Mouse (Mus musculus) kidney, adult 9 months (tissue): Measurements from ENCODE around the gene Olfr328.
"Not testable (repeated sequence)": the region's sequence is repeated elsewhere in the genome, so short reads cannot be mapped to it uniquely, and the experiment has no call there.

ENCODE experiments used
- DNase-seq: peaks from one replicate; pipeline ENCODE4 v3.0.0; 2022

The Olfr328 gene

DNA sequence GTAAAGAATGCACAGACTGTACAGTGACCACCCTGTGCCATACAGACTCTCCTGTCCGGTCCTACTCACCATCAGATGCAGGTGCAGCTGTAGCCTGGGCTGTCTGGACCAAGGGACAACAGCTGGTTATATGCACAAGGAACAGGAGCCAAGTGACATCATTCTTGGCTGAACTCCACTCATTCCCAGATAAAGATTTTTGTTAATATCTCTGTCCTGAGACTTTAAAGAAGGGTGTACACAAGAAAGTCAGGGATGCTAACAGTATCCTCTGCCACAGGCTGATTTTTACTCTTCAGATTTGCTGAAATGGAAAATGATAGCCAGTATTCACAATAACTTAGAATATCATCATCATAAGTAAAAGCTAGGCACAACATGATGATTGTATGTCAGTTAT lies at the start of gene Olfr328:
TSS of gene Olfr328 (minus strand) at position 101 of the 400 bp plus-strand sequence.
- DNase-seq, result no peak

DNA sequence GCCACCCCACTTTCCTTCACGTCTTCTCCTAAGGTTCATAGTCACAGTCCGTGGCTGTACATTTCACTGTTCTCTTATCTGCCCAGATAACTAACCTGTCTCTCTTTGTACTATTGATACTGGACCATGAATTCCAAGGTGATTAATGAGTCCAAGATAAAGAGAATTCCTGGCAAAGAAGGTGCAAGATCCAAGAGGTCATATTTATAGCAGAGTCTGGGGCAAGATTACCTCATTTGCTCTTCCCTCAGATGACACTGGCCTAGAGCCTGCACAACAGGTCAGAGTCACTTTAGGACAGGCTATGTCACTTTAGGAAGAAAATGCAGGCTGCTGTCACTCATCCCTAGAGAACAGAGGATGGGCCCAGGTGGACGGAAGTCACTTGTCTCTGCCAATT lies 49.8 kb upstream of the Olfr328 start:
- no peak for DNase-seq

DNA sequence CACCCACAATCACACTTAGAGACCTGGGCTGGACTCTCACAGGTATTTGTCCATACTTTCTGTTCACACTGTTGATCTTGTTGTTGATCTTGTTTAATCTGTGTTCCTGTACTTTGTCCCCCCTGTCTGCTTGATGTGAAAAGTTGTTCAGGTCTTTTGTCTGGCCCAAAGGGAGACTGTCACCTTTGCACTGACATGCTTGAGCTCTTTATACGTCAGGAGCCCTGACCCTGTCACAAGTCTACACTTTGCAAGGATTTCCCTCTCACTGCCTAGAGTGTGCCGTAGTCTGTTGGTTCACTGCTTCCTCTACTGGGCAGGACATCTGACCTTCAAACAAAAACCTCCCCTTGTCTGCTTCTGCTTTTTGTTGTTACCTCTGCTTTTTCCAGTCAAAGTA lies 49.3 kb upstream of the Olfr328 start:
- peak; percentile 3 for DNase-seq

DNA sequence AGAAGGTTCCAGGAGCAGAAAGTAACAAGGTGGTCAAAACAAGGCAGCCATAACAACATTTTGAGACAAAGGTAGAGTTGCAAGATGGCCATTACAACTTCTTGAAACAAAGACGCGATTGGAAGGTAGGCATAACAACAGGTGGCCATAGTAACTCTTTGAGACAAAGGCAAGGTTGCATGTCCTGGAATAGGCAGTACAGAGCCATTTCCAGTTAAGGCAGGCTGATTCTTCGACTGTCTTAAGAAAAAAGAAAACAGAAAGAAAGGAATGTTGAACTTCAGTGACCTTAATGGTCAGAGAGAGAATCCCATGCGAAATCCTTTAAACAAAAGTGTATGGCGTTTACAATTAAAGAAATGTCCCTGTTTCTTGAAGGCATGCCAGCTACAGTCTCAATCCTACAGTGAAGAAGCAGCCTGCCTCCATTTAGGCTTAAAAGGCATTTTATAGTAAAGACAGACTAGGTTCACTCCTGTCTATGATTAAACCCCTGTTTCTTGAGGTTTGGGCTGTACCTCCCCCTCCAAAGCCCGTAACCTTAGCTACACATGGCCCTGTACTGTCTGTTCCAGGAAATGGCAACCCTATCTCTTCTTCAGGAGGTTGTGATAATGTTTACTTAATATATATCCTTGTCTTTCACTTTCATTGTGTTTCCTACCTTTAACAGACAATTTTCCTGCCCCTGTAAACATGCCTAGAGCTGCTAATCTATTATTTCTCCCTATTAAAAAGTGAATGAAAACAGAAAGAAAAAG lies 47.5 kb upstream of the Olfr328 start:
- DNase-seq, result no peak

DNA sequence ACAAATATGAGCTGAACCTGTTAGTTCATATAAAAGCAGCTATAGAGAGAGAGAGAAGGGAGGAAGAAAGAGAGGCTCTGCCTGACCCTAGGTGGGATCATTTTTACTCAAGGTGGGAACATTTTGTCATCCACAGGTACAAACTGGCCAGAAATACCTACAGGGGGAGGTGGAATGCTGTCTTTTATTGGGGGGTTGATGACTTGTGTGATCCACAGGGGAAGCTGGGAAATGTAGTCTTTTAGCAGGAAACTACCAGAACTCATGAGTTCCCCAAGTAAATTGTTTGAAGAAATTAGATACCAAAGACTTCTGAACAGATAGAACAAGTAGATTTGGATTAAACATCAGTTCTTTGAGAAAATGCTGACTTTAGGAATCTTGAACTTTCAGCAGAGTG lies 46.6 kb upstream of the Olfr328 start:
- DNase-seq, result no peak

DNA sequence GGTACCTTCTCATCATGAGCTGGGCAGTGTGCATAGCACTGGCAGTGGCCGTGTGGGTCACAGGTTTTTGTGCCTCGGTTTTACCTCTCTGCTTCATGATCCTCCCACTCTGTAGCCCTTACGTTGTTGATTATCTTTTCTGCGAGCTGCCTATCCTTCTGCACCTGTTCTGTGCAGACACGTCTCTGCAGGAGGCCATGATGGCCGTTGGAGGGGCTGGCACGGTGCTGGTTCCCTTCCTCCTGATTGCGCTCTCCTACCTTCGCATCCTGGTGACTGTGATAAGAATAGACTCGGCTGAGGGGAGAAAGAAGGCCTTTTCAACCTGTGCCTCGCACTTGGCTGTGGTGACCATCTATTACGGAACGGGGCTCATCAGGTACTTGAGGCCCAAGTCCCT lies 42.4 kb upstream of the Olfr328 start:
- no peak for DNase-seq

DNA sequence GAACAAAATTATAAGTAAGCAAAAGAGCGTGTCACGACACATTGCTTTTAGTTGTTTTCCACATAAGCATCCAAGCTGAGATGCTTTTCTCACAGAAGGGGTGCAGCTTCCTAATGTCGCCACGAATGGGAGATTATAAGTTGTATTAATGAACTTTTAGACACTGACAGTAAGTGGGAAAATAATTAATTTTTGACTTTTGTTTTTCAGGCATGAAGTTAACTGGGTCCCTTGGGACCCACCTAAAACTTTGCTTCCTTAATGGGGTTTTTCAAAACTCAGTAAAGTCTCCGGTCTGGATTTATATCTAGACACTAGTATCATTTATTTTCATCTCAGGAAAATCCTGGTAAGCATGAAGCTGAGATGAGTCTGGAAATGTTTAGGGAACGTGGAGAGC lies 39.4 kb upstream of the Olfr328 start, which contains the start of gene Olfr324:
TSS of gene Olfr324 (plus strand) at position 301 of the 400 bp plus-strand sequence.
- DNase-seq, result no peak

DNA sequence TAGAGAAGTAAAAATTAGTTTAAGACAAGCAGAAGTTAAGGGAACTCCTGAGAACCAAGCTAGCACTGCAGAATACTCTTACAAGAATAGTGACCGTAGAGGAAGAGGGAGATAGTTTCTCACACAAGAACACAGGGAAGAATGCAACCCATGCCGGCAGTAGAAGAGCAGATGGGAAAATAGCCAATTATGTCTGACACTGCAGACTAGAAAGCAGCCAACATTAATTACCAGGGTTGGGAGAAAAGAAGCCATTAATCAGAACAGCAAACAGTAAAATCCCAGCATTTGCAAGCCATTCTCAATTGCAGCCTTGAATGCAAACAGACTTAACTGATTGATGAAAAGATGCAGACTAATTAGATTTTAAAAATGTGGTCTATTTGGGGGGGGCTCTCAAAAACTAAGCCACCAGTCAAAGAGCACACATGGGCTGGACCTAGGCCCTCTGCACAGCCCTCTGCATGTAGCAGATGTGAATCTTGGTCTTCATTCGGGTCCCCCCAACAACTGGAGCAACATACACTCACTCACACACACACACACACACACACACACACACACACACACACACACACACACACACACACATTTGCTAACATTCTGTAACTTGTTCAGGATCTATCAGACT lies 33.3 kb upstream of the Olfr328 start:
- no peak for DNase-seq

DNA sequence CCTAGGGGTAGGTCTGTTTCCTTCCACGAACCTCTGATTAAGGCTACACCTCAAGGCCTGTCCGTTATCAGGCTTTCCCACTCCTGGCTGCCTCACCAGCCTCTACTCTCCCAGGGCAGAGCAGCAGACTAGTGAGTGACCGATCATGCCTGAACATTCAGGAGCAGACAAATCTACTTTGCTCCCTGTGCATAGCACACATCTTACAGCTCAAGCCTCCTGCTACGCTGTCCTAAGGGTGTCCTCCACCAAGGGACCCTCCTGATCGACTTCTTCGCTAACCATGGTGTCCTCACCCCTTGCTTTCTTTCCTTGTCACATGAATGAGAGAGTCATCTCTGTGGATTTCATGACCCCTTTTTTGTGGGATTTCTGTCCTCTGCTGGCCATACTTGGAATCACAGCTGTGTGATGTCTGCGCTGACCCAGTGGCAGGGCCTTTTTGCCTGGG lies 32.5 kb upstream of the Olfr328 start:
- peak; percentile 29 for DNase-seq

DNA sequence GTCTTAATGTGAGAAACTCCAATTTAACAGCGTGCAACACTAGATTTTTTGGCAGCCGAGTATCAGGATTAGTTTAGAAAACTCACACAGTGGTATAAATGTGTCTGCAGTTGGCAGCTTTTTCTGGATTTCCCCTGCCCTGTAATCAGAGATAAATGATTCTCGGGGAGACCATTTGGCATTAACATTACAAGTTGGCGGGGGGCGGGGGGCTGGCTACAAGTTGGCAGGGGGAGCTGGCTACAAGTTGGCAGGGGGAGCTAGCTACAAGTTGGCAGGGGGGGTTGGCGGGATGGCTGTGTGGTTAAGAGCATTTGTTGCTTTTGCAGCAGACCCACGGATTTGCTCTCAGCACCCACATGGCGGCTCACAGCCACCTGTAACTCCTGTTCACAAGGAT lies 23.2 kb upstream of the Olfr328 start:
- DNase-seq, result no peak

DNA sequence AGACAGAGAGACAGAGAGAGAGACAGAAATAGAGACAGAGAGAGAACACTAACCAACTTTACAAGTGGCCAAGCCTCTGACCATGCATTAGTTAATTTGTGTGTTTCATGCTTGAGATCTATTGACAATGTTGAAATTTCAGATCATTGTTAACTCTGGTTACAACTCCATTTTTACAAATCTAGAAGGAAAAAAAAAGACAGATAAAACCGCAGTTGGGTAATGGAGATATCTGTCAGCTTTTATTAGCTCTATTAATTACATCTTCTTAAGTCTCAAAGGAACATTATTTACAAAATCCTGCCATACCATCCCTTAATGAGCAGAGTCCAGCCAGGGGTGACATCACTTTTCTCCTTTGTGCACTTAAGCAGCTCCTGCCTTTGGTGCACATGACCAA lies 22.0 kb upstream of the Olfr328 start, which contains the start of gene Olfr325:
TSS of gene Olfr325 (plus strand) at position 301 of the 400 bp plus-strand sequence.
- no peak for DNase-seq

DNA sequence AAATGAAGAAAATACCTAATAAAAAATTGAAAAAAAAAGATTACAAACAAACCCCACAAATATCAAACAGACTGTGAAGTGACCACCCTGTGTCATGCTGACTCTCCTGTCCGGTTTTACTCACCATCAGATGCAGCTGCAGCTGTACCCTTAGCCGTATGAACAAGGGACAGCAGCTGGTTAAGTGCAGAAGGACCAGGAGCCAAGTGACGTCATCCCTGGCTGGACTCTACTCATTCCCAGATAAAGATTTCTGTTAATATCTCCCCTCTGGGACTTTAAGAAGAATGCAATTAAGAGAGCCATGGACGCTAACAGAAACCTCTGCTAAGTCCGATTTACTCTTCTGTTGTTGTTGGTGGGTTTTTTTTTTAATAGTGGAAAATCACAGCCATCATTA lies 15.0 kb upstream of the Olfr328 start, which contains the start of gene Olfr224:
TSS of gene Olfr224 (minus strand) at position 149 of the 400 bp plus-strand sequence.
- DNase-seq, result no peak

DNA sequence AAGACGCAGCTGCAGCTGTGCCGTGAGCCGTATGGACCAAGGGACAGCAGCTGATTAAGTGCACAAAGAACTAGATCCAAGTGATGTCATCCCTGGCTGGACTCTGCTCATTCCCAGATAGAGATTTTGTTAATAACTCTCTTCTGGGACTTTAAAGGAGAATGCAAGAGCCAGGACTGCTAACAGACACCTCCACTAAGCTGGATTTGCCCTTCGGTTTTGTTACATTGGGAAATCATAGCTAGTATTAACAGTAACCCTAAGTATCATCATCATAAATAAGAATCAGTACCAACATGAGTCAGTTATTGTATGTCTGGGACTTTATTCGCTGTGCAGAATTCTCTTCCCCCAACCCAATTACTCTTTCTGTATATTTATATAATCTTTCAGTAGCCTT lies 9.1 kb downstream of the Olfr328 start, which contains the start of gene Olfr329-ps:
TSS of gene Olfr329-ps (minus strand) at position 101 of the 400 bp plus-strand sequence.
- DNase-seq, result no peak

DNA sequence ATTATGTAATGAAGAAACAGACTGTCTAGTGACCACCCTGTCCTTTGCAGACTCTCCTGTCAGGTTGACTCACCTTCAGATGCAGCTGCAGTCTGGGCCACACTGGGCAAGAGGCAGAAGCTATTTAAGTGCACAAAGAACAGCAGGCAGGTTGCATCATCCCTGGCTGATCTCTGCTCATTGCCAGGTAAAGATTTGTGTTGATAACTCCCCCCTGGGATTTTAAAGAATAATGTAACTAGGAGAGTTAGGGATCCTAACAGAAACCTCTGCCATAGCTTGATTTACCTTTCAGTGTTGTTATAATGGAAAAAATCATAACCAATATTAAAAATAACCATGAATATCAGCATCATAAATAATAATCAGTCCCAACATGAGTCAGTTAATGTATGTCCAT lies 20.7 kb downstream of the Olfr328 start, which contains the start of gene Olfr330:
TSS of gene Olfr330 (minus strand) at position 101 of the 400 bp plus-strand sequence.
- DNase-seq, result not testable (repeated sequence)

DNA sequence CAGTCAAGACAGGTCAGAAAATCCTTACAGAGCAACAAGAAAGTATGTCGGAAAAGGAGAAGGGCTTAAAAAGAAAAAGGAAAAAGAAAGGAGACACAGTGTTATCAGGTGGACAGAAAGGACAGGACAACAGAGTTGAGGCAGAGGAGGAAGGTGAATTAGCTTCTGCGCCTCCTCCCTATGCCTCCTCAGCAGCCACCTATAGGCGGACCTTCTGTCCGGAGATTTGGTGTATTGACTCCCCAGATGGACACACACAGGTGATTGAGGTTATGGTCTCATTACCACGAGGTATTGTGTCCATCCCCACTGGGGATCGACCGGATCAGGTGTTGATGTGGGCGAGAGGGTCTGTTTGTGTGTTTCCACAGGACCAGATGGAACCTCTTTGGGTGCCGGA lies 35.7 kb downstream of the Olfr328 start:
- DNase-seq, result peak; percentile 11

DNA sequence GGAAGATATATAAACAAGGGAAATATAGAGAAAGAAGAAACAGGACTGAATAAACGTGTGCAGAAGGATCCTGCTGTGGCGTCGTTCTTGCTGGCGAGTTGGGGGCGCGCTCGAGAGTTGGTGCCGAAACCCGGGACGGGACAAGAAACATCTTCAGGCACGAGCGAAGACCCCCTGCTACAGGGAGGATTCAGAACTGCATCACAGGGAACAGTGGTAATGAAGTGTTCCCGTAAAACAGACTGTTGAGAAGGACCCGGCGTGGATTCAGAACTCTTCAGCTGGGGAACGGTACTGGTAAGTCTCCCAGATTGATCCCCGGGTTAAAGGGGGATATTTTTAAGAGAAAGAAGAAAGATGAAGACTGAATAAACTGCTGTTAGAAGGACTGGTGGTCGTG lies 36.5 kb downstream of the Olfr328 start:
- peak; percentile 22 for DNase-seq

DNA sequence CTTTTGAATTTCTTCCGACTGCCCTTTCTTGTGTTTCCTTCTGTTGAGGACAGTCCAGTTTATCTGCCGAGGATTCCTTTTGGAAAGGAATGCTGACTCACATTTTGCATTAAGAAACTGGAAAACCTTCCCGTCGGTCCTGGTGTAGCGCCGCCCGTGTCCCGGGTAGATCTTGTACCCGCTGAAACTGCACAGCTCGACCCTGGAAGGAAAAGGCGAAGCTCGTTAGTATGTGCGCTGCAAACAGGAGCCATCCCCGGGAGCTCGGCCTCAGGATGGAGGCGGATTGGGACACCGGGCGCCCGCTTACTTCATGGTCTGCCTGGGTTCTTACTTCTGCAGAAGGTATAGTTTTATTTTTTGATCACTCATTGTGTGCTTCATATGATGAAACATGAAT lies 46.4 kb downstream of the Olfr328 start:
- DNase-seq, result not testable (repeated sequence)

DNA sequence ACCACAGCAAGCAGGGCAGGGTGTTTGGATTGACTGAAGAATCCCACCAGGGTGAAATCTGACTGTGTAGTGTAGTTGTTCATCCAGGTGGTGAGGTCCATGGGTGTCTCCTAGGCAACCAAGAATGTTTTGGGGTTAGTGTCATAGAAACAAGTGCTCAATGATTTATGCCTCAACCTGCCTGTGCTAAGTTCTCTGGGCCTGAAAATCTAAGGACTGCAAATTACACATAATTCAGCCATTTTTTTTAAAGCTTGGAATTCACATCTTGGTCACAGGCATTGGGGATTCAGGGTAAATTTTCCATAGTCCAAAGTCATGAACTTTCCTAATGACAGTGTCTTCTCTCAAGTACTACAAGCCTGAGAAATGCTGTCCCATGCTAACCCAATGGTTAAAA lies 53.0 kb downstream of the Olfr328 start, which contains the start of gene Olfr331:
TSS of gene Olfr331 (minus strand) at position 101 of the 400 bp plus-strand sequence.
- not testable (repeated sequence) for DNase-seq
